Mouse (Mus musculus): ENCODE results near the gene Paqr3.

The Paqr3 gene

DNA sequence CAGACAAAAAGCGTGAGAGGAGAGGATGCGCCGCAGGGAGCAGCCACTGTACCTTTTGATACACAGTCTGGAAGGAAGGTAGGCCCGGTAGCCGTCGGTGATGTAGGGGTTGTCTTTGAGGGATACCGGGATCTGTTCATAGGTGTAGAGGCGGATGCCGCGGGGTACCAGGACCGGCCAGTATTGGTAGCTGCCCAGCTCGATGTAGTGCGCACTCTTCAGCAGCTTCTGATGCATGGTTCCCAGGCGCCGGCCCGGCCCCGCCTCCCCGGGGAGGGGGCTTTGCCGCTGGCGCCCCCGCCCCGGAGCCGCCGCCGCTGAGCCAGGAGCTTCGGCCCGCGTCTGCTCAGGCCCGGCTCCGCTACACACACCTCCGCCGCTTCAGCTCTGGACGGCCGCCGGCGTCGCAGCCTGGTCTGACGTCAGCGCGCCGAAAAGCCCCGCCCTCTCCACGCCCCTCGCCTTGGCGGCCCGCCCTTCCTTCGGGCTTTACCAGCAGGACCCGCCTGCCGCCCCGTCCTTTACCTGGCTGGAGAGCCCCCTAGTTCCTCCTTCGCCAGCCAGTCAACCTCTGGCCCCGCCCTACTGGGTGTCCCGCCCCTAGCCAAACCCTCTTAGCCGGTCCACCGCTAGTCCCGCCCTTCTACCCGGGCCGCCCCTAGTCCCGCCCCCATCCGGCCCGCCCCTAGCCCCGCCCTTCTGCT, at the start of gene Paqr3:
Gene Paqr3, minus strand, starts transcription at position 390 of the 704 bp plus-strand sequence.
- peak; percentile 98 for DNase-seq

DNA sequence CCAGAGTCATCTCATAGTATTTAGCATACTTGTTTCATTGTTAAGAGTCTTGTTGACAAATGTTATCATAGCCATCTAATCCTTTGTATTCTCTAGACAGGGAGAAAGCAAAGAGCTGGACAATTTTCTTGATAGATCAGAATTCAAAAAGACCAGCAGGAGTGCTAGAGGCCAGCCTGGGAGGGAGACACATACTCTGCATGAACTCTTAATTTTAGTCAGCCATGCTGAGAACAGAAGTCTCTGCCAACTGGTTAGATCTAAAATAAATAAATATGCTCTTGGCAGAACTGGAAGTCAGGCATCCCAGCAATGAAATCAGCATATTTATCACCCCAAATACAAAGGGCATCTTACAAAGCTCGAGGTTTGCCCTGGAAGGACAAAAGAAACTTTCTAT, 43.3 kb upstream of the Paqr3 start:
- no peak for DNase-seq

GRCm38 (mm10) chr5:97135331-97135730, 23.9 kb upstream of the Paqr3 start:
- DNase-seq: no peak

- DNase-seq: no peak
Observed at GRCm38 (mm10) chr5:97129589-97129988, 18.2 kb upstream of the Paqr3 start.

GRCm38 (mm10) chr5:97128242-97129226, 17.1 kb upstream of the Paqr3 start:
- peak; percentile 71 for DNase-seq

GRCm38 (mm10) chr5:97127284-97127683, 15.9 kb upstream of the Paqr3 start:
- DNase-seq: no peak

DNA sequence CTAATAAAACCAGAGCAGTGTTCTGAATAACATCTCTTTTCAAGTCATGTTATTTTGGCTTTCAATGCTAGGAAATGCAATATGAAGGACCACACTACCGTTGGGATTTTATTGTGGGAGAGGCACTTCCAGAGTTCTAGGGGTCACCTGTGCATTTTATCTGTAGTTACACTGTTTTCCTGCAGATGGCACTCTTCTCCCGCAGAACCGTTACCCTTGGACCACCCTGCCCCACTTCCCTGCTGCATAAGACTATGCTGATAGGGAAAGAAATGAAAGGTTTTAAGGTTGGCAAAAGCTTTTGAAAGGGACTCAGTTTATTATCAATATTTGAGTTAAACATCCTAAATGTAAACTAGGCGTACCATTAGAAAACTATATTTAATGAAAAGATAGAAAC, 14.6 kb upstream of the Paqr3 start:
- peak; percentile 27 for DNase-seq

DNA sequence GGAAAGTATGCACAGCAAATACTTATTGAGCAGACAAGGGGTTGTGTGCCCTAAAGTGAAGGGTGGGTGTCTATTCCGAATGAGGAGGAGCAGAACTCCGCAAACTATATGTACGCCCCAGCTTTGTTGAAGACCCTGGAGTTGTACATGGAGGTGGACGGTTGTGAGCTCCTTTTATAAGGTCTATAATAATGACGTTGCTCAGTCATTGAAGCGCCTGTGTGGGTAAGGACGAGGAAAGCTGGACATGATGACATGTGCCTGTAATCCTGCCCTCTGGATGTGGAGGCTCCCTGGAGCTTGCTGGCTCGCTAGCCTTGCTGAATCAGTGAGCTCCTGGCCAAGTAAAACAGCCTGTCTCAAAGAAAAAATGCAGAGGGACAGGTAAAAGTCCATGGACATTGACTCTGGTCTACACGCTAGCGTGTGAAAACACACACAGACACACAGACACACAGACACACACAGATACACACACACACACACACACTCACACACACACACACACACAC, 14.1 kb upstream of the Paqr3 start:
- no peak for DNase-seq

- no peak for DNase-seq
Observed at GRCm38 (mm10) chr5:97124977-97125376, 13.6 kb upstream of the Paqr3 start.

DNA sequence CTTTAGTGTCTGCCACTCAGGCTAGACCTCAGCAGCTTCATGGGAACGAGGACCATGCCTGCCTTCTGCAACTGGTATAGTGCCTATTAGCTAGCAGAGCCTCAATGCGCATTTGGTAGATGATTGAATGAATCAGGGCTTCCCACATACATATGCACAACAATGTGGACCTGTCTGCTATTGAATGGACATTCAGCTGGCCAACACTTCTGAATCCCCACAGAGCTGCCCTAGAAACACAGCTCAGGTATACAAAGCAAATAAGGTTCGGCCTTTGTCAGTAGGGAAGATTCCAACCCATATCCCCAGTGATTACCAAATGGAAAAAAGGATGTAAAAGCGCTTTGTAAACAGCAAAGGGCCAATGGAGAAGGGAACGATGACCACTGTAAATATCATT, 699 bp downstream of the Paqr3 start:
- no peak for DNase-seq

- no peak for DNase-seq
Observed at GRCm38 (mm10) chr5:97110133-97110532, 1.3 kb downstream of the Paqr3 start.

DNA sequence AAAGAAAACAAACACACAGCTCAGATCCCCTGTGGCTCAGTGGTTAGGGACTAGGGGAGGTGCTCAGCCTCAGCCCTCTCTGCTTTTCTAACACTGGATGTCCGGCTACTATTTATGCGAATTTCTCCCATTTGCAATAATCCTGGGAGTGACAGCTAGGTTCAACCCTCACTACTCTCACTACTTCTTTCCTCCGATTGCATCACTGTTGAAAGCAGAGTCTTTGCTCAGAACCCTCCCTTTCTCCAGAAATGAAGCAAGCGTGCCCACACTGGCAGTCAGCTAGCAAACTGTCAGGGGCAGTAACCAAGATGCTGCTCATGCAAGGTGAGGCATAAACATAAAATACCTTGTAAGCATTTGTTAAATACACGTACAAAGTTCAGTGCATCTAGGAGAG, 3.1 kb downstream of the Paqr3 start:
- DNase-seq: no peak

DNA sequence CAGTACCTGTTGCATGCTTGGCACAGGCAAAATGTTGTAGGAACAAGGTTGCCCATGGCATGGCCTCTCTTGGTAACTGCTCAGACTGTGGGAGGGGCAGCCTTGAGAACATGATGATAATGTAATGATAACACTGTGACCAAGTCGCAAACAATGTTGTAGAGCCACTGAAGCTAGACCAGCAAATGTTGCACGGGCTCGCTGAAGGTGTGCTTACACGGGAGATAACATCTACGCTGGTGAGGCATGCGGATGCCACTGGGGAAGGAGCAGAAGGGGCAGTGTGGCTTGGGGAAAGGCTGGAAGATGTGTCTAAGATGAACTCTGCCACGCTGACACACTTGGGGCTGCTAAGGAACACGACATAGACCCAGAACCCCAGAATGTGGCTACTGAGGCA, 11.4 kb downstream of the Paqr3 start:
- no peak for DNase-seq

- DNase-seq: no peak
Observed at GRCm38 (mm10) chr5:97097631-97098041, 13.8 kb downstream of the Paqr3 start.

DNA sequence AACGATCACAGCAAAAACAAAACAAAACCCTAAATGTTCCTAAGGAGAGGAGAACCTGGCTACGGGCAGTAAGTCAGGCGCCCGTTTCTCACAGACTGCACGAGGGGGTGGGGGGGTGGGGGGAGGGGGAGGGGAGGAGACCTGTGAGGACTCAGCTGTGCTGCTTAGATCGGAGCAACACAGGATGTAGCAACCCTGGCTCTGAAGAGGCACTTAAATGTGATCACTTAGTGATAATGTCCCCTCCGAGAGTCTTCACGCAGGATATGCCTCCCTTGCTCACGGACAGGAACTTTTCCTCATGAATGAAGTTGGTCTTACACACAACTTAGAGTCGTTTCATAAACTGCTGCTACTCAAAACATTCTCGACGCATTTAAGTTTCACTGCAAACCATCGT, 16.1 kb downstream of the Paqr3 start:
- DNase-seq: no peak

- no peak for DNase-seq
Observed at GRCm38 (mm10) chr5:97092970-97093369, 18.4 kb downstream of the Paqr3 start.

- no peak for DNase-seq
Observed at GRCm38 (mm10) chr5:97090034-97090784, 21.2 kb downstream of the Paqr3 start.

- DNase-seq: no peak
Observed at GRCm38 (mm10) chr5:97089426-97089825, 22.0 kb downstream of the Paqr3 start.

DNA sequence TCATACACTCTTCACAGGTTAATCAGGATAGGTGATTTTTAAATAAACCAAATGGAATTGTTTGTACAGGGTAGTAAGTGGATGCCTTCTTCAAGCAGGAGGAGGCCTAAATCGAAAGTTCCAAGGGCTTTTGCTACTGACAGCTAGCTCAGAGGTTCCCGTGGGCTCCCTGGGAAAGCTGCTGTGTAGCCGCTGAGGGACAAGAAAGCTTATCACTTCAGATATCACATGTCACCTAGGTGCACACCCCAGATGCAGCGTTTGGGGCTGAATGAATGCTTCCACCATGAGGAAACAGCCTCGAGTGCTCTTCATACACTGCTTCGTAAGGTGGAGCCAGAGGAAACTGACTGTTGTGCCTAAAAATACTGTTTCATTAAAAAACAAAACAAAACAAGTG, 23.2 kb downstream of the Paqr3 start:
- DNase-seq: no peak

- no peak for DNase-seq
Observed at GRCm38 (mm10) chr5:97087746-97088145, 23.6 kb downstream of the Paqr3 start.

- DNase-seq: no peak
Observed at GRCm38 (mm10) chr5:97087030-97087630, 24.3 kb downstream of the Paqr3 start.

- DNase-seq: no peak
Observed at GRCm38 (mm10) chr5:97085071-97085470, 26.3 kb downstream of the Paqr3 start.

GRCm38 (mm10) chr5:97084541-97084940, 26.9 kb downstream of the Paqr3 start:
- no peak for DNase-seq
